Mouse (Mus musculus) liver, embryonic 14.5 days (tissue): ENCODE measurements at regions not wholly inside any gene's neighbourhood (a gene's known extent, or its start where the extent isn't known, plus 50 kb on each side); places are given as distances from the start of the nearest gene placed in this dataset.

ENCODE experiments used
- CTCF ChIP-seq: IDR thresholded peaks from 2 replicates; pipeline ENCODE4 v1.5.1; 2016; ENCODE audit warnings: antibody characterized with exemption, low read depth, control low read depth
- EP300 ChIP-seq: IDR thresholded peaks from 2 replicates; pipeline ENCODE4 v1.6.1; 2016; ENCODE audit warnings: antibody characterized with exemption, low read depth

GRCm38 (mm10) chr2:100964584-100964983, 659.9 kb upstream of the Rag2 start:
- TF ChIP-seq EP300: no peak
- no peak for TF ChIP-seq CTCF
